Mouse (Mus musculus) CH12.LX (cell line): ENCODE results near the gene Ptgdr.

Source experiments
- CHD2 ChIP-seq: IDR thresholded peaks from 2 replicates; pipeline ENCODE4 v1.6.1; 2011; ENCODE audit warnings: low read length, improper control_type of control experiment
- POLR2A ChIP-seq: IDR thresholded peaks from 2 replicates; pipeline ENCODE4 v1.6.1; 2011; ENCODE audit warnings: low read depth, mild to moderate bottlenecking, improper control_type of control experiment, low read length
- USF1 ChIP-seq: IDR thresholded peaks from 2 replicates; pipeline ENCODE4 v1.6.1; 2014; ENCODE audit warnings: low read depth, mild to moderate bottlenecking, inconsistent platforms, low read length, improper control_type of control experiment

DNA sequence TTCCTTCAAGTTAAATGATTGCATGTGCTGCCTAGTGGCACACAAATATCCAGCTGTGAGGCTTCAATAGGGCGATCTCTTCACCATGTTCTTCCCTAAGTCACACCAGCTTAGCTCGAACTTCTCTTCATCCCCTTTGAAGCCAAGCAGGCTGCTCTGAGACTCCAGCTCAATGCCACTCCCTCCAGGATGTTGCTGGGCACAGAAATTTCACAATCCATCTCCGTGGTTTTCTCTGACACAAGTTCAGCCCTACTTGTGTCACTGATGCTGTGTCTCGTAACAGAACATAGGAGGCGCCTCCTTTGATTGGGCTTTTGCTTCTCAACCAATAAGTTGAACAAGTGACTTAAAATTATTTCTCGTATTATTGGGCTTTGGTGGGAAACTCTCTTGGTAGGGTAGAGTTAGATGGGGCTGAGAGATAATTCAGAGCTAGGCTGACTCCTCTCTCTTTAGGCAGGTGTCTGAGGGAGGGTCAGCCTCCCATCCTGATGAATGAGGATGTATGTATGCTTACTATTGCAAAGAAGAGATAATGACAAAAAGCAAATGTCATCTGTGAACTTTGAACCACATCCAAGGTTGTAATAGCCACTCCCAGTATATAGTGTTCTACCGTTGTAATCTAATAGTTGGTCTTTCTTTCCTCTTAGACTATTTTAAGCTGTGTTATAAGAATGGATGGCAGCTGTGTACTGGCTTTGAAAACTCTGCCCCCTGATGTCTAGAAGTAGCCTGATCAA, 32.4 kb upstream of the Ptgdr start:
- no peak for TF ChIP-seq POLR2A
- TF ChIP-seq CHD2: no peak
- no peak for TF ChIP-seq USF1
